Mouse (Mus musculus): ENCODE data around the gene Lrrc41.

Gene Lrrc41

DNA sequence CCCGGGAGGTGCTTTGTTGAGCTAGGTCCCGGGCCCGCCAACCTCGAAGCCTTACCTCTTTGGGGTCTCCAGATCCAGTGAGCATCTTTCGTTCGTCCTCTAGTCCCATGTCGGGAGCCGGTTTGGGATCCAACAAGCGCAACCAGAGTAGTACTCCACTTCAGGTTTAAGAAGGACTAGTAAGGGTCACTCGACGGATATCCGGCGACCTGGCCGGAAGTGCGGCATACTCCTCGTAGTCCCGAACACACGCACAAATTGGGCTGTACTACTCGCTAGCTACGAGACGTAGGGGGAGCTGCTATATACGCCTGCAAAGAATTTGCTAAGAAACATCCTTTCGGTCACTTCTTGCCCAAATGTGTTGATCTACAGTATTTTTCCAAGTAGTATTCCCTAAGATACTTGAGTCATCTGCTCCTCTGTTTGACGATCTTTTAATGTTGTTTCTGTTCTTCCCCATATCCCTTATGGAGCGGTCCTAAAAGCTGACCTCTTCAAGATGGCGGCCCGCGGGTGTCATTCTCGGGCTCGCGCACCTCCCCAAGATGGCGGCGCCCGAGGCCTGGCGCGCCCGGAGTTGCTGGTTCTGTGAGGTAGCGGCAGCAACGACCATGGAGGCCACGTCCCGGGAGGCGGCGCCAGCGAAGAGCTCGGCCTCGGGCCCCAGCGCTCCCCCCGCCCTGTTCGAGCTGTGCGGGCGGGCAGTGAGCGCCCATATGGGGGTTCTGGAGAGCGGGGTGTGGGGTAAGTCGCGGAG lies at the start of gene Lrrc41, which contains the start of gene Uqcrh:
Gene Lrrc41 (plus strand): TSS at position 409 of the 760 bp plus-strand sequence.
Gene Uqcrh (minus strand): TSS at position 211 of the 760 bp plus-strand sequence.
- DNase-seq: peak; percentile 97 to 98

DNA sequence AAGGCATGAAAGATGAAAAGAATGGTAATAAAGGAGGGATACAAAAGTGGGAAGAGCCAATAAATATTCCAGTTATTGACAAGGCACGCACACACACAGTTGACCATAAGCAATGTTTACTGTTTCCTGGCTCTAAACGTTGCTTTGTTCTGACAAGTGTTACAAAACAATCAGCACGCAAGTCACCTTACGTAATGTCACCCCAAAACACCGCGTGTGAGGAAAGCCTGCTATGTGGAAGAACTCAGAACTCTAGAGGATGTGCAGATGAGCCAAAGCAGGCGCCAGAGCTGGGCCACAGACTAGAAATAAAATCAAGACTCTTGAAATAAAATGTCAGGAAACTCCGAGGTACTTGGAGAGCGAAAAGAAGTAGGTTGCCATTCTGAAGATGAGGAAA lies 42.2 kb upstream of the Lrrc41 start:
- no peak for DNase-seq

DNA sequence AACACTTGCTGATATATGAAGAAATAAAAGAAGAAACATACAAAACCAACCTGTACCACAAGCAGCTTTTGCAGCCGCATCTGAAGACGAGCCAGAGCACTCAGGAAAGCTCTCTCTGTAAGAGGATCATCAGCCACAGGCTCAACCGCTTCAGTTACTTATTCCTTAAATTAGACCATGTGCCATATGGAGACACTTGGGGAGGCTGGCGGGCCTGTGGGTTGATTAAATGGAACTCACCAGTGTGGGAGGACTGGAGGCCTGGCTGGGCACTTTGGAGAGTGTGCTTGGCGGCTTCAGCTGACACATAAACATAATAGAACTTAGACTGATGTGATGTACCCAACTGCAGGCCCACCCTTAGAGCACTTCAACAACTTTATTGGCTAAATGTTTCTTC lies 41.7 kb upstream of the Lrrc41 start:
- no peak for DNase-seq

DNA sequence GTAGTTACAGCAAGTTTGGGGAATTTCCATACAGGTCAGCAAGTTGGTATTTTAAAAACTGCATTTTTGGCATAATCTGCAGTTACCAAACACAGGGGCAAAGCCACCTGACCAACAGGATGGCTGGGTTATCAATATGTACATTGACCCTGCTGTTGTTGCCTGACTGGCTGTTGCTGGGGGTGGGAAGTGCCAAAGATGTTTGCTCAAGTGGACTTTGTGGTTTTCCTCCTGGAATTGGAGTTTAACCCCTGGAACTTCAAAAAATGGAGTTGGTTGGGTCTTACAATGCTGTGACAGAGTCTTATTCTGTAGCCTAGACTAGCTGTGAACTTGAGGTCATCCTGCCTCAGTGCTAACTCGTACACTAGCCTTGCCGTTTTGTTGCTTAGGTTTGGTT lies 34.6 kb upstream of the Lrrc41 start:
- no peak for DNase-seq

DNA sequence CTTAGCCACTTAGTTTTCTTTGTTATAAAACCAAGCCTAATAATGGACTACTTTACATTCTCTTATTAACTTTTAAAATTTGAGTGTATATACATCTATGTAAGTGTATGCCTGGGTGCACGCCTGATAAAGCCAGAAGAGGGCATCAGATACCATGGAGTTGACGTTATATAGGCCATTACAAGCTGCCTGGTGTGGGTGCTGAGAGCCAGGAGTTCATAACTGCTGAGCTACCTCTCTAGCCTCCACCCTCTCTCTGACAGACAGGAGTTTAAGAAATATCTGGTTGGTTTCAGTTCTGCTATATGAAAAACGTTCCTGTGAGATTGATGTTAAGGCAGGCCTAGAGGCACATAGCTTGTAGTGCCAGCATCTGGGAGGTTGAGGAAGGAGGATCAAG lies 32.9 kb upstream of the Lrrc41 start:
- no peak for DNase-seq

DNA sequence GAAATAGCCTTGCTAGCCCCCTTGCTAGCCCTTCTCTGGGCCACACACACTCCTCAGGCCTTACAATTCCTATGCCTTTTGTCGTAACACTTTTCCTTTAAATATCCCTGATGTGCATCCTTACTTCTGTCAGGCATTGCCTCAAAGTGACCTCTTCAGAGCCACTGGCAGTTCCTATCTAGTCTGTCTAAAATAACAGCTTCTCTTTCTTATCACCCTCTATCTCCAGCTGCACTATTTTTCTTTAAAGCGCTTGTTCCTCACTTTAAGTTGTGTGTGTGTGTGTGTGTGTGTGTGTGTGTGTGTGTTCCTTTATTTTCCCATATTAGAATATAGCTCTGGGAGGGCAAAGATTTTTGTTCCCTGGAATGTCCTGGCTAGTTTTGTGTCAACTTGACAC lies 28.5 kb upstream of the Lrrc41 start:
- DNase-seq: no peak

DNA sequence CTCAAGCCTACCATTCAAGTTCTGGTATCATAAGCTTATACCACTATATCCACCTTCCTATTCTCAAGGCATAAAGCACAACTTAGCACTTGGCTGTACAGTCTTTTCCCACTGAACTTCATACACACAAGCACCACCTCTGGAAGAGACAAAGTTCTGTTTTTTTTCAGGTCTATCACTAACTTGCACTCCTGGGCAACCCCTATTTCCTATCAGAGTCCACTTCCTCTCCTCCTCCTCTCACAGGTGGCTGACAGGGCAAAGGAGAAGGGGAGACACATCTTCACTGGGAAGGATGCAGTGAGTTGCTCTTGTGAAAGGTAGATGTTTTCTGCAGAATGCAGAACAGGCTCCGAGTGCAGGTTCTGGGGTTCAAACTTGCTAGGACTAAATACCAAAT lies 27.4 kb upstream of the Lrrc41 start:
- DNase-seq: no peak

DNA sequence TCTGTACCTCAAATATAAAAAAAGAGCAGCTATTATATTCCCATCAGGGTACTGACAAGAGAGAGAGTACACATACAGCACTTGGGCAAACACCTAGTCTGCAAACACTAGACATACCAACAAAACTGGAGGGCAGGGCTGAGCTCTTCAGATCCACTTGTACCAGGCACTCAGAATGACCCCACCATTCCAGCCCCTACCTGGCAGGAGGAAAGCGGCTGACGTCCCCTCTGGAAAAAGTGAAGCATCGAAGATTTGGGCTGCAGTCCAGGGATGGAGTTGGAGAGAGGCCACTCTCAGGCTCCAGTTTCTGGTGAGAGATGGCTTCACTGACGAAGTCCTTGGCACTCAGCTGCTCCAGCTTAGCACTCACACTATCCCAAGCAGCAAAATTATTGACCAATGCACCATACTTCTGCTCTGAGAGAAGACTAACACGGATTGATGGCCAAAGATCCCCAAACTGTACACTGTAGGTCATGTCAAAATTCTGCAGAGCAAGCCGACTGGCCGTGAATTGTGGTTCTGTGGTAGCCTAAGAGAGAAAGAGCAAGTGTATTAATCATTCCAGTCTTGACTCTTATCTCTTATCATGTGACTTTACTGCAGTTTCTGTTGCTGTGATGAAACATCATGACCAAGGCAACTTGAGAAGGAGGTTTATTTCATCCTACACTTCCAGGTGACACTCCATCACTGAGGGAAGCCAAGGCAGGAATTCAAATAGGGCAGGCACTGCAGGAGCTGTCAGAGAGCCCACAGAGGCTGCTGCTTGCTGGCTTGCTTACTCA lies 26.7 kb upstream of the Lrrc41 start:
- peak; percentile 22 to 35 for DNase-seq

DNA sequence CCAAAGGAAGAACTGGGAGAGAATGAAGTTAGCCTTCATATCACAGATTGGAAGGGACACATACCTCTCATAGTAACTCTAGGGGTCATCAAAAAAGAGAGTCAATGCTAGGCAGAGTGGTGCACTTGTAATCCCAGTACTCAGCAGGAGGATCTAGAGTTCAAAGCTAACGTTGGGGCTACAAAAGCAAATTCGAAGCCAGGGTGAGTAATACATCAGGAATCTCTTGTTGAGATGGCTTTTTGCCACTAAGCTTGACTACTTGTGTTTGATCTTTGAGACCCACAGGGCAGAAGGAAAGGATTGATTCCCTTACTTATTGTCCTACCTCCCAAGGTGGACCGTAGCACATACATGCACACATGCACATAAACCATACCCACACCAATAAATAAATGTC lies 25.9 kb upstream of the Lrrc41 start:
- DNase-seq: no peak

DNA sequence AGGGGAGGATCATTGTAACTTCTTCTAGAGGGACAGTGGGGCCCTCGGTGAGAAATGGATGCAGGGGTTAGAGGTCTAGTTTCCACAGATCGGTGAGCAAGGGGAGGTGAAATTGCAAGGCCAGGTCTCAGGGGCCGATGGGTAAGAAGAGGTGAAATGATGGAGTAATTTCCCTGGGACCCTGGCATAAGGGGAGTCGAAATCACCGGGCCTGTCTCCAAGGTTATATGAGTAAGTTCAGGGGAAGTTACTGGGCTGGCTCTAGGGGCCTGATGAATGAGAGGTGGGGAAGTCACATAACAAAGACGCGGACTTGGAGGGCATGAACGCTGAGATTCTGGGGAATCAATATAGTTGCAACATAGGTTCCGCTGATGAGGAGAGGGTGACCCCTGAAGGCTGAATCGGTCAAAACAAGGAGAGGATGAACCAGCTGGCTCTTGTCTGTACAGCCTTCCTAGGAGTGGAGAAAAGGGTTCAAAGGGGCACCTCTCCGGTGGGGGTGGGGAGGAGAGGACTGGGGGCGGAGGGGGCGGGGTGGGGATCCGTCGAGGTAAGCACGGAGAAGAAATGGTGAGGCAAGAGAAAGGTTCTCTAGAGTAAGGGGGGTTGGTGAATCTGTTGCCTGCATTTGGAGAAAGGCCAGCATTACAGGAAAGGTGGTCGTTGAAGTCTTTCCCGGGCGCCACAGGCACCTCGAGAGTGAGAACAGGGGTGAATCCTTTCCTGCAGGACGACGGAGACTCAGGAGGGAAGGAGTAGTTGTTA lies 22.4 kb upstream of the Lrrc41 start:
- peak; percentile 62 for DNase-seq

DNA sequence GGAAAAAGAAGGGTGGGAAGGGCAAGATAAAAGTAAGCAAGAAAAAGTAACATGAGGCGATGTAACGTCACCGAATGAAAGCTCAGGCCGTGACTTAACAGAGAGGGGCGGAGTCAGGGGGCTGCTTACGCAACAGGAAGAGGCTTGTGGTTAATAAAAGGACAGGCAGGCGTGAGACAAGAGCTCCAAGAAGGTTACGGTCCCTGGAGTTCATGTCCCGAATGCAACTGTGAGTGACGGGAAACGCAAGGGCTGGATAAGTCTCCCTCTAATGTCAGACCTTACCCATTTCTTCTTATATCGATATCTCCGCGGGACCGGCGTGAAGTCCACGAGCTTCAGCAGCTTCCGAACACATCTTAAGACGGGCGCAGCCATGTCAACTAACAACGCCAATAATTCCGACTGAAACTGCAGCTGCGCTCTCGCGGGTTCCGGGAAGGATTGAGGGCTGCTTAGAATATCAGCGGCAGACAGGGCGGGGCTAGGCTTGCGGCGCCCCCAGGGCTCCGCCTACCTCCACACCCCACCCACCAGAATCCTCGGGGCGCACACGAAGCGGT lies 21.6 kb upstream of the Lrrc41 start, which contains the start of gene Nsun4:
Gene Nsun4 (minus strand): TSS at position 478 of the 563 bp plus-strand sequence.
- peak; percentile 86 to 88 for DNase-seq

DNA sequence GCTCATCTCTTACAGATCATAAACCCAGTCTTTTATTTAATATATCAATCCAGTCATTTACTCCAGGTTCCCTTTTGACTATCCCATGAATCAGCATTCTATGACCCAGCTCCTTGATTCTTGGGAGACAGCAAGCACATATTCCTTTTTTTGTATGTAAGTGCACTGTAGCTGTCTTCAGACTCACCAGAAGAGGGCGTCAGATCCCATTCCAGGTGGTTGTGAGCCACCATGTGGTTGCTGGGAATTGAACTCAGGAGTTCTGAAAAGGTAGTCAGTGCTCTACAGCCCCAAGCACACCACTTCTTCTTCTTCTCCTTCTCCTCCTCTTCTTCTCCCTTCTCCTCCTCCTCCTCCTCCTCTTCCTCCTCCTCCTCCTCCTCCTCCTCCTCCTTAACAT lies 17.5 kb upstream of the Lrrc41 start:
- DNase-seq: no peak

DNA sequence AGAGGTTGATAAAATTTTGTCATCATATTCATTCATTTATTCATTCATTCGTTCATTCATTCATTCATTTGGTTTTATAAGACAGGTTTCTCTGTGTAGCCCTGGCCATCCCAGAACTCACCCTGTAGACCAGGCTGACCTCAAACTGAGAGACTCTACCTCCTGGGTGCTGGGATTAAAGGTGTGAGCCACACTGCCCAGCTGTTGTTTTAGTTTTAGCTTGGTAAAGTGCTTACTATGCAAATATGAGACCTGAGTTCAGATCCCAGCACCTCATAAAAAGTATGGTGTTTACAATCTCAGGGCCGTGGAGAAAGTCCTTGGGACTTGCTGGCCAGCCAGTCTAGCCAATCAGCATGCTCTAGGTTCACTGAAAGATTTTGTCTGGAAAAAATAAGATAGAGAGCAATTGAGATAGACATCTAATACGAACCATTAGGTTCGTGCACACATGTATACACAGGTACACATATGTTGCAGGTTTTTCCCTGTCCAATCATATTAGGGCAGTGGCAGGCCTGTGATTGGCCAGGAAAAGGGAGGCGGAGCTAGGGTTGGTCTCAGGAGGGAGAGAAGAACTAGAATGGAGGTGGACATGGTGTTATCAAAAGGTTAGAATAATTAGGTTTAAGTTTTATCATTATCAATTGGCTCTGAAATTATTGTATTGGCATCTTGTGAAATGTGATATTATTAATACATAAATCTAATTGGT lies 15.9 kb upstream of the Lrrc41 start:
- no peak for DNase-seq

DNA sequence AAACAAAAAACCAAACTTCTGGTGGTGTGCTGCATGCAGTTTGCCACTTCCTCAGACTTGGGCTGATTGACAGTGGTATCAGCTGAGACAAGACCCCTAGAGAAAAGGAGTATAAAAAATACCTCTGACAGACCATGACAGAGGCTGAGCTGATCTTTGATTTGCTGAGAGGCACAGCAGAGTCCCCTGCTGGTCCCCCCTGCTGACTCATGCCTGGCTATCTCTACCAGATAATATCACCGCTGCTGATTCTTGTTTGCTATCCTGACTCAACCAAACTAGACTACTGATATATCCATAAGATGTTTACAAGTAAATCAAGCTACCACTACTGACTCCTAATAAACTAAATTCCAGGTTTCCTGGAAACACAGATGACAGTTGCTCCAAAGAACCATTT lies 11.2 kb upstream of the Lrrc41 start:
- no peak for DNase-seq

DNA sequence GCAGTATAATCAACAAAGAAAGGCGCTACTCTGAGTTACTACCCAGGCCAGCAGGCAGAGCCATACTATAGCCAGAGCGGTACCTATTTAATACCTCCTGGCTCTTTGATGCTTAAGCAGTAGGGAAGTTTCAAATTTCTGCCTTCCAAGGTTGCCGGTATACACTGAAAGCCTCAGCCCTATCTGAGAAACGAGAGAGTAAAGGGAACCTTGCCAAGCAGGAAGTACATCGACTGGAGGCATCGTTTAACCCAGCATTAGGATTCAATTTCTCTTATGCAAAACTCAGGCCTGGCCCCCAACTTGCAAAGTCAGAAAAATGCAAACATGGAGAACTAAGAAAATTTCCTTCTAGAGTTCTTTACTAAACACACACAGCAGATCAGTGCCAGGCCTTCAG lies 5.0 kb upstream of the Lrrc41 start:
- DNase-seq: no peak

DNA sequence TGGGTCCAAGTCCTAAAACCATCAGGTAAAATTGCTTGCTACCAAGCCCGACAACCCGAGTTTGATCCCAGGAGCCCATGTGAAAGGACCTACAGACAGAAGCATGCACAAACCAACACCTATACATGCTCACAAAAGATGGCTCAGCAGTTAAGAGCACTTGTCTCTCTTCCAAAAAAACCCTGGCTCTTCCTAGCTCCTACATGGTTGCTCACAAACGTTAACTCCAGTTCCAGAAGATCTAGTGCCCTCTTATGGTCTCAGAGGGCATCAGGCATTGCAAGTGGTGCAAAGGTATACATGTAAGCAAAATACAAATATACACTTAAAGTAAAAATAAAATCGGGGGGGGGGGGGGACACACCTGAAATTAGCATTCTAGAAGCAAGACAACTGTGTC lies 1.9 kb upstream of the Lrrc41 start:
- DNase-seq: peak in 1 of 2 experiments; percentile 43

DNA sequence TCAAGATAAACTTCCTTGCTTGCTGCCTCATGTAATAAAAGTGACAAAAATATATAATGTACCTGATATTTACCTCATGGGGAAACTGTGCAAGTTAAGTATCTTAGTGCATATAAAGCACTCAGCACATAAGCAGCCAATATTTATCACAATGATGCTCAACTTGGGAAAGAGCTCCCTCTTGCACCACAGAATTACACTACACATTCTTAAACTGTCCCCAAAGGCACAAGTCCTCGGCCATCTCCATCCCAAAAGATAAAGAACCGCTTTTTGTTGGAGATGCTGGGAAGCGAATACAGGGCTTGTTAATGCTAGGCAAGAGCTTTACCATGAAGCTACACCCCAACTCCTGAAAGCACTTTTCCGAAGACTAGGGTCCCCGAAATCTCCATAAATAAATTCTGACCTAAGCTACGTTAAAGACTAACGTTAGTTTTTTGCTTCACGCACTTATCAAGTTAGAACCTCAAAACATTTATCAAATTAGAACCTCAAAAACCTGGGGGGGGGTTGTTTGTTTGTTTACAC lies 859 bp upstream of the Lrrc41 start:
- peak in 1 of 2 experiments; percentile 28 for DNase-seq

DNA sequence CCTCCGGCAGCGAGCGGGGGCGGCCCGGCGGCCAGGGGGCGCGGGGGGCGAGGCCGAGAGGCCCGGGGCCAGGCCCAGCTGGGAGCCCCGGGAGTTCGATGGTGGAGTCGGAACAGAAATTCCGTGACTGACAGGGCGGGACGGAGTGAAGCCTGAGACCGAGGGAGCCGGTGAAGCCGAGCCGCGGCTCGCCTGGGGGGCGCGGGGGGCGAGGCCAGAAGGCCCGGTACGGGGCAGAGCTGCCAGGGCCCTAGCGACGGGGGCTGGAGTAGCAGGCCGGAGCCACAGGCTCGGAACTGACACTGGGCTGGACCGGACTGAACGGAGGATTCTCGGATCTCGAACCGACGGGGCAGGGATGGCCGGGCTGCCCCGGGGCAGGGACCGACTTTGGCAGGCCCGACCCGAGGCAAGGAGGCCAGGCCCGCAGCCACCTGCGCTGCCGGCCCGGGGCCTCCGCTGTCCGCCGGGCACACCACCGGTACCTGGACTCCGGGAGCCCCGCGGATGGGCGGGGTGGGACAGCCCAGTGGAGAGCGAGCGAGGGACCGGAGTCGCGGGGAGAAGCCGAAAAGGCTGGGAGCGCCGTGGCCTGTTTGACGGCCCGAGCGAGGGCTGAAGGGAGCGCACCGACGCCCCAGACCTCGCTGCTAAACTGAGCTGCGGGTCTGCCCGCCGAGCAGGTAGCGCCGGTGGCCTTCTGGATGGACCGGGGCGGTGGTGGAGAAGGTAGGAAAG lies 731 bp downstream of the Lrrc41 start:
- DNase-seq: peak; percentile 84 to 85

DNA sequence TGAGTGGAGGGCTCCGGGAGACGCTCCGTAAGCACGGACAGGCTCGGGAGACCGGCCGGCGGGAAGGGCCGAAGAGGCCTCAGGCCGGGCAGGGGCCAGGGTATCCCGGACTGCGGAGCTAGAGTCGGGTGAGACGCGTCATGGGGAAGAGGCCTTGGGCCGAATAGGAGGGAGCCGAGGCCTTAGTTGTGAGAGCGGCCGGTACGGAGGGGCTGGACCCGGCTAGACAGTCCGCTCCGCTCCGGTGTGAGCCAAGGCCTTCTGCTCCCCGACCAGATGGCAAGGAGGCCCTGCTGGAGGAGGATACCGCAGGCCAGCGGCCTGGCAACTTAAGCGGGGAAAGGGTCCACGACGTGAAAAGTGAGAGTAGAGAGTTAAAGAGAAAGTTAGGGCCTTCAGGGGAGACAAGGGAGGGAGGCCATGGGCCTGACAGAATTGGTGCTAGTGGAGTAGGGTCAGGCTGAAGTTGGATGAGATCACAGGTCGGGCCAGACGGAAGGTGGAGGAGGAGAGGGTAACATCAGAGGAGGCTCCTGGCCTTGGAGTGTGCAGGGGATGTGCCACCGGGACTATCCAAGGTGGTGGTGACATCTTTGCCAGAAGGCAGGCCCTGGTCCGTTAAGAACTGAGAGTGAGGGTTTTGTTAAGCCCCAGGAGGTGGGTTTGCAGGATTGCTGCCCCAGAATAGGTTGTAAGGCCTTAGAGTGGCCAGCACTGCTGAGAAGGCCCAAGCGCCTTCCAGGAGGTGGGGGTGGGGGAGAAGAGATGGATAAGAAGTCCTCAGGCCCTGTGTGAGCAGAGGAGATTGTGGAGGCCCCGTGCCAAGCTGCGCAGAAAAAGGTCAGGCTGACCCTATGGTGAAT lies 1.5 kb downstream of the Lrrc41 start:
- DNase-seq: peak; percentile 59 to 65

All from cerebellum, postnatal 14 days (tissue).